Mouse (Mus musculus) bone marrow macrophage, adult 2 months (primary cell): Measurements from ENCODE around the gene Gorasp2.

Source experiments
- CTCF ChIP-seq: IDR thresholded peaks from 2 replicates; pipeline ENCODE4 v1.5.1; 2012; ENCODE audit warnings: low read depth, mild to moderate bottlenecking, low read length, moderate library complexity
- POLR2A ChIP-seq: IDR thresholded peaks from 2 replicates; pipeline ENCODE4 v1.6.1; 2012; ENCODE audit warnings: mild to moderate bottlenecking, low read depth, low read length, borderline replicate concordance

DNA sequence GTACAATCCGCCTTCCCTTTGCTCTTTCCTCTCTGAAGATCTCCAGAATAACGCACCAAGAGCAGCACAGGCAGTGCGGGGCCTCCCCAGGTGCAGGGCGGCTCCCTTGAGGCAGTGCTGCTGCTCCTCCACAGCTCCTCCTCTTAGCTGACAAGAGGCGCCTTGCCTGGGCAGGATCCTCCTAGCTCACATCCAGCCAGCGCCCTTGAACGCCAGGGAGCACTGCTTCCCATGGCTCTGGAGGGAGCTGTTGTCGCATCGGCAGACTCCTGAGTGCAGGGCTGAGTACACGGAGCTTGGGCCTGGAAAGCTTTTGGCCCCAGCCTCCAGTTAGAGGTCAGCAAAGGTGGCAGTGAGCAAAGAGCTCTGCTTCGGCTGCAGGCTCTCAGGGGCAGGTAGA is 28.8 kb downstream of the Gorasp2 start:
- no peak for TF ChIP-seq CTCF
- TF ChIP-seq POLR2A = no peak
